Mouse (Mus musculus): ENCODE results near the gene Tmem164.

Gene Tmem164

GRCm38 (mm10) chrX:142688509-142688908 is 7.3 kb downstream of the Tmem164 start:
- DNase-seq (ENCODE audit: low spot score), result no peak

- no peak for DNase-seq (ENCODE audit: low spot score)
These were observed 12.1 kb downstream of the Tmem164 start for GRCm38 (mm10) chrX:142693256-142693655.

GRCm38 (mm10) chrX:142694338-142694737 is 13.1 kb downstream of the Tmem164 start:
- no peak for DNase-seq (ENCODE audit: low spot score)

GRCm38 (mm10) chrX:142694856-142695255 is 13.7 kb downstream of the Tmem164 start:
- no peak for DNase-seq (ENCODE audit: low spot score)

- DNase-seq (ENCODE audit: low spot score), result no peak
These were observed 15.6 kb downstream of the Tmem164 start for GRCm38 (mm10) chrX:142696789-142697188.

- DNase-seq (ENCODE audit: low spot score), result no peak
These were observed 16.5 kb downstream of the Tmem164 start for GRCm38 (mm10) chrX:142697545-142698204.

GRCm38 (mm10) chrX:142698212-142698611 is 17.0 kb downstream of the Tmem164 start:
- no peak for DNase-seq (ENCODE audit: low spot score)

- DNase-seq (ENCODE audit: low spot score), result no peak
These were observed 20.9 kb downstream of the Tmem164 start for GRCm38 (mm10) chrX:142702094-142702493.

- DNase-seq (ENCODE audit: low spot score), result no peak
These were observed 21.4 kb downstream of the Tmem164 start for GRCm38 (mm10) chrX:142702566-142702965.

GRCm38 (mm10) chrX:142703953-142704352 is 22.7 kb downstream of the Tmem164 start:
- no peak for DNase-seq (ENCODE audit: low spot score)

- no peak for DNase-seq (ENCODE audit: low spot score)
These were observed 27.1 kb downstream of the Tmem164 start for GRCm38 (mm10) chrX:142708257-142708656.

- DNase-seq (ENCODE audit: low spot score), result no peak
These were observed 34.8 kb downstream of the Tmem164 start for GRCm38 (mm10) chrX:142716014-142716413.

- no peak for DNase-seq (ENCODE audit: low spot score)
These were observed 36.8 kb downstream of the Tmem164 start for GRCm38 (mm10) chrX:142717958-142718478.

- no peak for DNase-seq (ENCODE audit: low spot score)
These were observed 37.6 kb downstream of the Tmem164 start for GRCm38 (mm10) chrX:142718759-142719158.

GRCm38 (mm10) chrX:142721897-142722296 is 40.7 kb downstream of the Tmem164 start:
- DNase-seq (ENCODE audit: low spot score), result no peak

- no peak for DNase-seq (ENCODE audit: low spot score)
These were observed 43.0 kb downstream of the Tmem164 start for GRCm38 (mm10) chrX:142724203-142724602.

GRCm38 (mm10) chrX:142725571-142725970 is 44.4 kb downstream of the Tmem164 start:
- DNase-seq (ENCODE audit: low spot score), result no peak

GRCm38 (mm10) chrX:142726311-142726710 is 45.1 kb downstream of the Tmem164 start:
- no peak for DNase-seq (ENCODE audit: low spot score)

- no peak for DNase-seq (ENCODE audit: low spot score)
These were observed 46.6 kb downstream of the Tmem164 start for GRCm38 (mm10) chrX:142727847-142728246.

GRCm38 (mm10) chrX:142729040-142729439 is 47.8 kb downstream of the Tmem164 start:
- DNase-seq (ENCODE audit: low spot score), result no peak

- DNase-seq (ENCODE audit: low spot score), result no peak
These were observed 48.3 kb downstream of the Tmem164 start for GRCm38 (mm10) chrX:142729482-142729881.

- no peak for DNase-seq (ENCODE audit: low spot score)
These were observed 55.9 kb downstream of the Tmem164 start for GRCm38 (mm10) chrX:142737099-142737498.

GRCm38 (mm10) chrX:142737719-142738118 is 56.5 kb downstream of the Tmem164 start:
- DNase-seq (ENCODE audit: low spot score), result no peak

- no peak for DNase-seq (ENCODE audit: low spot score)
These were observed 66.2 kb downstream of the Tmem164 start for GRCm38 (mm10) chrX:142747428-142747827.

Measured in layer of hippocampus, adult 9-10 months (tissue).